Mouse (Mus musculus): ENCODE measurements around the gene Gm12169.
"Not testable (repeated sequence)": the region's sequence is repeated elsewhere in the genome, so short reads cannot be mapped to it uniquely, and the experiment has no call there.

Gene Gm12169

DNA sequence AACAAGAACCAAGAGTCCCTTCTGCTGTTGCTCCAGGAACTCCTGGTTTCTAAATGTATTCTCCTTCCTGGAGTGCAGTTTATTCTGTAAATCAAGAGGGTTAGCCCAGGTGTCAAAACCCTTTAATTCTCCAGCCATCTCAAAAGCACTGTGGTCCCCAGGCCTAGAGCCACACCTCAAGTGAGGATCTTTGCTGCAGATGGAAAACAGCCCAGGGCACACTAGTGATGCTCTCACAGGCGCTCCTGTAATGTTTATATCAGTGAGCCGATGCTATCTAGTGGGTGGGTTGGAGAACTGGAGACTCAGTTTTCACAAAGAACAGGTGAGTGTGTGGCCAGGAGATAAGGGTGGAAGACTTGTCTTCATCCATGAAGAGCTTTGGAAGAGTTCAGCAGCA lies at the start of gene Gm12169:
Gene Gm12169, plus strand, starts transcription at position 301 of the 400 bp plus-strand sequence.
- no peak for DNase-seq (ENCODE audit: low spot score)

DNA sequence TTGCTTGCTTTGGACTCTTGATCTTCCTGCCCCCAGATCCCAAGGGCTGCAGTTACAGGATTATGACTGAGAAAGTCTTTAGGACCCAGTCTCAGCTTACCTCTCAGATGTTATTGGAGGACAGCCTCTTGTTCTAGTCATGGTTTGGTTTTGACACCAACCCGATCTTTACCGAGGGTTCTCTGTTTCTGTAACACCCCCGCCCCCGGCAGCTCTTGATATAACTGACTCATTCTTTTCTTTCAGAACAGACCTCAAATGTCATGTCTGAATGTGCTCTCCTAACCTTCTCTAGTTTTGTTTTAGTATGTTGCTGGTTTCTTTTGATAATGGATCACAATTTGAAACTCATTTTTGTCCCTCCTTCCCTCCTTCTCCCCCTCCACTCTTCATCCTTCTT lies 49.8 kb upstream of the Gm12169 start:
- no peak for DNase-seq (ENCODE audit: low spot score)

DNA sequence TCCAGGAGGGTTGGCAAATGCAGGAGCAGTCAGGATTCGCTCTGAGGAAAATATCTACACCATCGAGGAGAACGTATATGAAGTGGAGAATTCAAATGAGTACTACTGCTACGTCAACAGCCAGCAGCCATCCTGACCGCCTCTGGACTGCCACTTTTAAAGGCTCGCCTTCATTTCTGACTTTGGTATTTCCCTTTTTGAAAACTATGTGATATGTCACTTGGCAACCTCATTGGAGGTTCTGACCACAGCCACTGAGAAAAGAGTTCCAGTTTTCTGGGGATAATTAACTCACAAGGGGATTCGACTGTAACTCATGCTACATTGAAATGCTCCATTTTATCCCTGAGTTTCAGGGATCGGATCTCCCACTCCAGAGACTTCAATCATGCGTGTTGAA lies 44.7 kb upstream of the Gm12169 start:
- DNase-seq (ENCODE audit: low spot score), result no peak

DNA sequence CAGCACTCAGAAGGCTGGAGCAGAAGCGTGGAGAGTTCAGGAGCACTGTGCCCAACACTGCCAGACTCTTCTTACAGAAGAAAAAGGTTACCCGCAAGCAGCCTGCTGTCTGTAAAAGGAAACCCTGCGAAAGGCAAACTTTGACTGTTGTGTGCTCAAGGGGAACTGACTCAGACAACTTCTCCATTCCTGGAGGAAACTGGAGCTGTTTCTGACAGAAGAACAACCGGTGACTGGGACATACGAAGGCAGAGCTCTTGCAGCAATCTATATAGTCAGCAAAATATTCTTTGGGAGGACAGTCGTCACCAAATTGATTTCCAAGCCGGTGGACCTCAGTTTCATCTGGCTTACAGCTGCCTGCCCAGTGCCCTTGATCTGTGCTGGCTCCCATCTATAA lies 43.5 kb upstream of the Gm12169 start:
- no peak for DNase-seq (ENCODE audit: low spot score)

DNA sequence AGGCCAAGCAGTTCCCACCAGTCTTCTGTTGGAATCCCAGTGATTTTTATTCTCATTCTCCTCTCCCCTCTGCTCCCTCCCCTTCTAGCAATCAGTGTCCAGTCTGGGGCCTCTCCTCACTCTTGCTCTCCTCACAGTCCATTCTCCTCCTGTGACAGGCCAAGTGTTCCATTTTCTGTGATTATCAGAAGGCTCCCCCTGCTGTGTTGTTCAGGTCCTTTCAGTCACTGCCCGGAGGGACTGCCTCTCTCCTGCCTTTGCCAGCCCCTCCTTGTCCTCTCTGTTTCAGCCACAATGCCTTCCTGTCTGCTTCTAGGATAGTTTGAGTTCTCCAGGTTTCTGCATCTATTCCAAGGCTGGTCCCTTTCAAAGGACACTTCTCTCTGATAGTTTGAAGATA lies 35.8 kb upstream of the Gm12169 start:
- no peak for DNase-seq (ENCODE audit: low spot score)

DNA sequence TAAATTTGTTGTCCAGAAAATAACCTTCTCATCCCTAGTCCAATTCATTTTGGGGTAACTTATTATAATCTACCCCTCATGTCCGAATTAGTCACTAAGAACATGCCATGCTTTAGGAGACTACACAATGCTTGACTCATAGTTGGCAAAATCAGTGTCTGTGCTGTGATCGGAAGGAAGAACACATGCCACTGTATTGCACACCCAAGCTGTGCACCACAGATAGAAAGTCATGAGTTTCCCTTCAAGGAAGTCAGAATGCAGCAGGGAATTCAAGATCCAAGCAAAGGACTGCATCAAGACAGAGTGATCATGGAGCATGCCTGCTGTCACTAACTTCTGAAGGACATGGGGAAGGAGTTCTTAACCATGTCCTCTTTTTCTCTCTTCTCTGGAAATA lies 35.4 kb upstream of the Gm12169 start:
- DNase-seq (ENCODE audit: low spot score), result no peak

DNA sequence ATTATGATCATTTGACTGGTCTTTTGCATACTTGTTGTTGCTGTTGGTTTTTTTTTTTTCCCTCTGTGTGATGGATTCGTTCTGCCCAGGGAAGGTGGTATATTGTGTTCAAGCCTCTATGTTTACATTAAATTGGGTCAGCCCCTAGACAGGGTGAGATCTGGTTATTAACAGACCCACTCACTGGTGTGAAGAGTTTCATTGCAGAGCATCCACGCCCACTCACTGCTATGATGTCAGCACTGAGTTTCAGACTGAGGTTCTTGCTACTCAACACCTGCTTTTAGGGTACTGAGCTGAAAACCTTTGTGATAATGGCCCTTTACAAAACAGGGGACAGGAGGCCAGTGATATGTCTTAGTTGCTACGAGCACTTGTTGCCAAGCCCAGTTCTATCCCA lies 16.9 kb upstream of the Gm12169 start:
- DNase-seq (ENCODE audit: low spot score), result no peak

DNA sequence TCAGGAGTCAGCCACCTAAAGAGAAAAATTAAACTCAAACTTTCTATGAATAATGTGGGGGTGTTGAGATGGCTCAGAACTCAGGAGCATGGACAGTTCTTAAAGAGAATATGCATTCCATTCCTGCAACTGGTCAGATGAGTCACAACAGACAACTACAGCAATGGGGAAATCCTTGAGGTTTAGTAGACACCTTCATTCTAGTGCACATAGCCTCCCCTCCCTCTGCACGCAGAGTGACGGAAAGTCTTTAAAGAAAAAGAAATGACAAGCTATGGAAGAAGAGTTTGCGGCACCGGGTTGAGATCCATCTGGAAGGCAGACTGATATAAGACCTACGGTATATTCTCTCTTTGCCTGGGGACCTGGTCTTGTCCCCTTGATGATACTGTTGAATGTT lies 14.1 kb upstream of the Gm12169 start:
- DNase-seq (ENCODE audit: low spot score), result no peak

DNA sequence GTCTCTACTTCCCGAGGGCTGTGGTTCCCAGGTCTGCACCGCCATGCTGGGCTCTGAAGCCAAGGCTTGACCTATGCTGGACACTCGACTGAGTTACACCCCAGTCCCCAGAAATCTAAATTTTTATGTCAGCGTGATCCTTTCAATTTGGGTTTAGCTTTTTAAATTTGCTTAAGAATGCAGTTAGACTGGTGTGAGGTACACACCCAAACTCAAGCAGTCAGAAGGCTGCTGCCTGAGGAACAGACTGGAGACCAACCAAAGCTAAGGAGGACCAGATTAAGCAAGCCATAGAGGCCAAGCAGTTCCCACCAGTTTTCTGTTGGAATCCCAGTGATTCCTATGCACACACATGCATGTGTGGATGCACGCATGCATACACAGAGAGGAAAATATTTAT lies 2.7 kb upstream of the Gm12169 start:
- DNase-seq (ENCODE audit: low spot score), result not testable (repeated sequence)

DNA sequence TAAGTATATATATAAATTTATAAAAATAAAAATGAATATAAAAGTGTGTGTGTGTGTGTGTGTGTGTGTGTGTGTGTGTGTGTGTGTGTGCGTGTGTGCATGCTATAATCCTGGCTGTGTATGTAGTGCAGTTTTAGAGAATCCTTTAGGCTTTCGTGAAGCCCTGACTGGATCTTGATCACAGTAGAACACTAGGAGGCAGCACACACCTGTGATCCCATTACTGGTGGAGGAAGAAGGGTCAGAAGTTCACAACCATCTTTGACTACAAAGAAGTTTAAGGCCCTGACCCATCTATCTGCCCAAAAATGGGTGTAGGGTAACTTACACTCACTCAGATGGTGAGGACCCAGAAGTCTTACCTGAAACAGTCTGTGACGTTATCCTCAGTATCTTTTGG lies 1.3 kb upstream of the Gm12169 start:
- DNase-seq (ENCODE audit: low spot score), result no peak

DNA sequence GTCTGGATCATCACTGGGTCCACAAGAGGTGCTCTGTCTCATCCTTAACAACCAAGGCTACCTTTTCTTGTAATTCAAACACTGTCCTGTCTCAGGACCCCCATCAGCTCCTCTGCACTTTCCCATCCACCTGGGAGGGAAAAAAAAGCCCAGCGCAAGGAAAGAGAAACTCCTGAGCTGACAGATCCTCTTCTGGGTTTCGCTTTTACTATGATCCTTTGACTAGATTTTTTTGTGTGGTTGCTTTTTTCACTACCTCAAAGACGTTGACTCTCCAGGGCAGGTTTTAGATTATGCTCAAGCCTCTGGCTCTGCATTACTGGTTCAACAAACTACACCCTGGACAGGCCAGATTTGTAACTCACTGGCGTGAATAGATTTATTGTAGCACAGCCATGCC lies 6.1 kb downstream of the Gm12169 start:
- DNase-seq (ENCODE audit: low spot score), result no peak

DNA sequence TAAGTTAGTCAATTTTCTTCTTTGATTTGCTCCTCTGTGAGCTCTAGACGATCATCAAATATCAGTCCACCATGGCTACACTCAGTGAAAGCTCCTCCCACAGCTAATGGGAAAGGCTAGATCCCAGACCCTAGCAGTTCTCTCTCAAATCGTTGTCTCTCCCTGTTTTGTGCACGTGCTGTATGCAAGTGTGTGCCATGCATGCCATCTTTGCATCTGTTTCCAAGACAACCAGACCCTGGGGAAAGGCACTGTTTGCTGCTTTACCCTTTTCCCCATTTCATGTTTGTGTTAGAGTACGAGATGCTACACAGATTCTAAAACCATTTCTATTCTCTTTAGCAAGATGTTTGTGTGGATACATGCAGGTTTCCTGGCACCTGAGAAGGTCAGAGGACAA lies 13.0 kb downstream of the Gm12169 start:
- DNase-seq (ENCODE audit: low spot score), result no peak

DNA sequence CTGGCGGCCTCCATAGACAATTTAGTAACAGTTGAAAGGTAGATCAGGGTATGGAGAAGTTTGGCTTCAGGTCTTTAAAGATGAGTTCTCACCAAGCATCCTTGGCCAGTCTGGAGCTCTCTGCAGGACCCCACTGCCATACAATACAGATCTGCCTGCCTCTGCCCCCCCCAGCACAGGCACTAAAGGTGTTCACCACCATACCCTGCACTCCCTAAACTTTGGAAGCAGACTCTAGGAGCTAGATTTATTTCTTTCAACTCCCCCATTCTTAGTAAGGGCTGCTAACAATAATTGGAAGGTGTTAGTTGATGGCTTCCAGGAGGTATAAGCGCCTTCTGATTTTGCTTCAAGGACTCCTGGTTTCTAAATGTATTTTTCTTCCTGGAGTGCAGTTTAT lies 19.5 kb downstream of the Gm12169 start:
- no peak for DNase-seq (ENCODE audit: low spot score)

DNA sequence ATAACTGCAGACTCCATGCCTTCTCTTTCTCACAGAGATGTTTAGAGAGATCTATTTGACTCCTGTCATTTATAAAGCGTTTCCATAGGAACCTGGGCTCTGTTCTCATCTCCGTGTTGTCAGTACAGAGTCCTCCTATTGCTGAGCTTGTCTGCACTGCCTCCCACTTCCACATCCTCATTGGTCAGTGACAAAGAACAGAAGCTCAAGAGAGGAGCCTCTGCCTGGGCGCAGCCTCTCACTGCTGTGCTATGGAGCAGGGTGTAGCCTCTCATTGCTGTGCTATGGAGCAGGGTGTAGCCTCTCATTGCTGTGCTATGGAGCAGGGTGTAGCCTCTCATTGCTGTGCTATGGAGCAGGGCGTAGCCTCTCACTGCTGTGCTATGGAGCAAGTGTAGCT lies 25.7 kb downstream of the Gm12169 start:
- no peak for DNase-seq (ENCODE audit: low spot score)

DNA sequence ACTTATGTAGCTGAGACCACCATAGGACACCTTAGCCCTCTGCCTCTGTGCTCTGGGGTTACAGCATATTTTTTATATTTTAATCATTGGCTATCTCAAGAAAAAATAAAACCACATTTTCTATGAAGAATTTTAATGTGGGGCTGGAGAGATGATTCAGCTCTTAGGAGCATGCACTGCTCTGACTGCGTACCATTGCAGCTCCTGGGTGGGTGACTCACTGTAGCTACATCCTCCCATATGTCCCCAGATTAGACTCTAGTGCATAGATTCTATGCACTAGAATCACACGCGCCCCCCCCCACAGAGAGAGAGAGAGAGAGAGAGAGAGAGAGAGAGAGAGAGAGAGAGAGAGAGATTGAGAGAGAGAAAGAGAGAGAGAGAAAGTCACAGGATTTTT lies 28.7 kb downstream of the Gm12169 start:
- no peak for DNase-seq (ENCODE audit: low spot score)

DNA sequence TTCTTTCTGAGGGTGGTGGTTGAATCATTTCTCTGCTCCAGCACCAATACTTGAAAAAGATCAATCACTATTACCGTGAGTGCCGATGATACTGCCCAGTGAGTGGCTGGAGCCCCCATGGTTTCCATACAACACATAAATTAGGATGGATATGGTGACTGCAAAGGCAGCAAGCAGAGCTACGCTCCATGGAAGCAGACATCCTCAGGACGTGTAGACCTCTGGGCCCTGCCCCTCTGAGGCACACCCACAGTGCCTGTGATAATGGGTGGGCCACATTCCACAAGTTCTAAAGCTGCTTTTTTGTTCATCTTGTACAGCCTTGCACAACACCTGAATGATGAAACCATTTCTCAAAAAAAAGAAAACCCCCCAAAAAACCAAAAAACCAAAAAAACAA lies 37.1 kb downstream of the Gm12169 start:
- no peak for DNase-seq (ENCODE audit: low spot score)

DNA sequence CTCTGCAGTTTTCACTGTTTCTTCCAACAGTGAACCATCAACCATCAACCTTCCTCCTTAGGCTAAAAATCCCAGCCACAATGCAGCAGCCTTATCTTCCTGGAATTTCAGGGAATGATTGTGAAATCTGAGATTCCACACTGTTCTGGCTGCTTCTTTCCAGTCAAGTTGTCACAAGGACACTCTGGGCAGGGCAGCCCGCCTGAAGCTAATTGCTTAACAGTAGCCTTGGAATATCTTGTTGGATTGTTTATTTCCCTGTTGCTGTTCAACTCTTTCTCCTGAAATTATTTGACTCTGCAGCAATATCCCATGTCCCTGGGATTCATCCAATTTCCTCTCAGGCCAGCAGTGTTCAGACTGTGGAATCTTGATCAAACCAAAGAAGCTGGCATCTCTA lies 40.7 kb downstream of the Gm12169 start:
- DNase-seq (ENCODE audit: low spot score), result no peak

DNA sequence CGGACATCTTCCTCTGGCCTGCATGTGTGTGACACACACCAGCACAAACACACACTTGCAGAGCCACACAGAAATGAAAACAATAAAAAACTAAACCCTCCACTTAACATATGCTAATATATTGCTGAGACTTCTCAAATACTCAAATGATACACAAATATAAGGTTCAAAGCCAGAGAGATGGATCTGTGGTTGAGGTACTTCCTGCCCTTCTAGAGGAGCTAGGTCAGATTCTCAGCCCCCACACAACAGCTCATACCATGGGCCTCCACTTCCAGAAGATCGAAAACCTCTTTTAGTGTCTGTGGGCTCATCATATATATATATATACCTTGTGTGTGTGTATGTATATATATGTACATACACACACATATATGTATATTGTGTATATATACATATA lies 42.0 kb downstream of the Gm12169 start:
- DNase-seq (ENCODE audit: low spot score), result no peak

DNA sequence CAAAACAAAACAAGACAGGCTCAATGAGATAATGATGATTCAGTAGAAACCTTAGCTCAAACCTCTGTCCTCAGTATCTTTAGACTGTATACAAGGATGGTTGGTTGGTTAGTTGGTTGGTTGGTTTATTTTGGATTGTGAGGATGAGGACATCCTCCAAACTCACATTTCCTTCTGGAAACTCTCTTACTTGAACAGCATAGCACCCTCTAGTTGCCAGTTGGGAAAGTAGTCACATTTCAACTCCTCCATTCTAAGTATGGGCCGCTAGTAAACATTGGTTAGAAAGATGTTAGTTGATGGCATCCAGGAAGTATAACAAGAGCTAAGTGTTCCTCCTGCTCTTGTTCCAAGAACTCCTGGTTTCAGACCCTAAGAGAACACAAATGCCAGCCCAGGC lies 45.1 kb downstream of the Gm12169 start:
- DNase-seq (ENCODE audit: low spot score), result no peak

DNA sequence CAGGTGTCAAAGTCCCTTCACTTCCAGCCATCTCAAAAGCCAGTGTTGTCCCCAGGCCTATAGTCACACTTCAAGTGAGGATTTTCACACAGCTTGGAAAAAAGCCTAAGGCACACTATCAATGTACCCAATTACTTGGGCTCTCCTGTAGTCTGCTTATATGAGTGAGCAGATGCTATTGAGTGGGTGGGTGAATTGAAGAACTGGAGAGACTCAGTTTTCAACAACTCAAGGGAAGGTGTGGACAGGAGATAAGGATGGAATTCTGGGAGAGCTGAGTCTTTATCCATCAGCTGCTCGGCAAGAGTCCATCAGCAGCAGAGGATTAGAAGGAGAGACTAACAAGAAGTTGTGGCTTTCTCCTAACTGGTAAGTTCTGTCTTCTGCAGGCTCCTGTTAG lies 47.3 kb downstream of the Gm12169 start, which contains the start of gene BC053393:
Gene BC053393, plus strand, starts transcription at position 210 of the 400 bp plus-strand sequence.
- DNase-seq (ENCODE audit: low spot score), result no peak

DNA sequence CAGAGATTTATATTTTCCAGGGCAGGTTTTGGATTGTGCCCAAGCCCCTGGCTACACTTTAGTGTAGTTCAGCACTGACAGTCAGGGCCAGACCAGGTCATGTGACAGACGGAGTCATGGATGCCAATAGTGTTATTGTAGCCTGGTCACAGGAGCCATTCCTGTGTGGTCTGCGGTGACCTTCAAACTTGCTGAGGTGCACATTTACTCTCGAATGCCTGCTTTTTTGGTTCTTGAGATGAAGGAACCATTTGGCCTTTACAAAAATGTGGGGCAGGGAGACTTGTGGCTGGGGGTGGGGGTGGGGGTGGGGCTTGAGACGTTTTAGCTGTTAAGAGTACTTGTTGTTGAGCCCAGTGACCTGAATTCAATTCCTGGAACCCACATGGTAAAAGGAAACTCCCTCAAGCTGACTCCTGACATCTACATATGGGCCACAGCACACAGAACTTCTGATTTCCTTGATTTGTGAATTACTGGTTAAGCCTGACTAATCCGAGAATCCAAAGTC lies 54.8 kb downstream of the Gm12169 start:
- DNase-seq (ENCODE audit: low spot score), result no peak

DNA sequence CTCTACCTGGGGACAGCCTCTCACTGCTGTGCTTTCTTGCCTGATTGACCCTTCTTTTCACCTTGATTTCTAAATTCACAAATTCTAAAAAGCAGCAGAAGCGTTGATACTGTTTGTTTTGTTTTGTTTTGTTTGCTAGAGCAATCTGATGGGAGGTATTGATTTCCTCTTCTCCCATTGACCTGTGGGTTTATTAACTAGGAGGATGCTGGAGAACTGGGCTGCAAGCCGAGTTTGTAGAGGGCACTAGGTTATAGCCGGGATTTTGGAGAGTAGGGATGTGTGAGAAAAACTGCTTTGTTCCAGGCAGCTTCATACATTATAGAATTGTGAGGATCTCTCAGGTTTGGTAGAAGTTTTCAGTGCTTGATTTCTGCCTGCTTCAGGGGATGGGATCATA lies 56.4 kb downstream of the Gm12169 start:
- no peak for DNase-seq (ENCODE audit: low spot score)

DNA sequence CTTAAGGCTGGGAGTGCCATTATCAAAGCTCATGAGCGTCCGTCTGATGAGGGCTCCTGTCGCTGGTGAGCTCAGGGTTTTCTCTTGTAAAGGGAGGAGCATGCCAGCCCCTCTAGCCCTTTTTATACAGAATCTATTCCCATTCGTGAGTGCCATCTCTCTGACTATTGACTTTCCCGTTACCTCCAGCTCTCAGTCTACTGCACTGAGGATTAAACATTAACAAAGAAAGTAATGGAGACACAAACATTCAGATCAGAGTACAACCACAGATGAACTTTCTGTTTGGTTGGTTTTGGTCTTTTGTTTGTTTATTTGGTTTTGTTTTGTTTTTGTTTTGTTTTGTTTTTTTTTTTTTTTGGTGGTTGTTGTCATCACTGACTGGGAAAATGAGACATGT lies 58.7 kb downstream of the Gm12169 start:
- DNase-seq (ENCODE audit: low spot score), result no peak

All from spleen, adult 12 weeks (tissue).